Mouse (Mus musculus): ENCODE measurements around the gene Rack1. TPM values are rescaled to one million over a fixed set of nuclear protein-coding genes. Genes with fewer than 3 reads are reported as not detected.

The Rack1 gene
- total and polyA plus RNA-seq, 2 experiments from 2014 or later: 368 to 1,021 TPM

DNA sequence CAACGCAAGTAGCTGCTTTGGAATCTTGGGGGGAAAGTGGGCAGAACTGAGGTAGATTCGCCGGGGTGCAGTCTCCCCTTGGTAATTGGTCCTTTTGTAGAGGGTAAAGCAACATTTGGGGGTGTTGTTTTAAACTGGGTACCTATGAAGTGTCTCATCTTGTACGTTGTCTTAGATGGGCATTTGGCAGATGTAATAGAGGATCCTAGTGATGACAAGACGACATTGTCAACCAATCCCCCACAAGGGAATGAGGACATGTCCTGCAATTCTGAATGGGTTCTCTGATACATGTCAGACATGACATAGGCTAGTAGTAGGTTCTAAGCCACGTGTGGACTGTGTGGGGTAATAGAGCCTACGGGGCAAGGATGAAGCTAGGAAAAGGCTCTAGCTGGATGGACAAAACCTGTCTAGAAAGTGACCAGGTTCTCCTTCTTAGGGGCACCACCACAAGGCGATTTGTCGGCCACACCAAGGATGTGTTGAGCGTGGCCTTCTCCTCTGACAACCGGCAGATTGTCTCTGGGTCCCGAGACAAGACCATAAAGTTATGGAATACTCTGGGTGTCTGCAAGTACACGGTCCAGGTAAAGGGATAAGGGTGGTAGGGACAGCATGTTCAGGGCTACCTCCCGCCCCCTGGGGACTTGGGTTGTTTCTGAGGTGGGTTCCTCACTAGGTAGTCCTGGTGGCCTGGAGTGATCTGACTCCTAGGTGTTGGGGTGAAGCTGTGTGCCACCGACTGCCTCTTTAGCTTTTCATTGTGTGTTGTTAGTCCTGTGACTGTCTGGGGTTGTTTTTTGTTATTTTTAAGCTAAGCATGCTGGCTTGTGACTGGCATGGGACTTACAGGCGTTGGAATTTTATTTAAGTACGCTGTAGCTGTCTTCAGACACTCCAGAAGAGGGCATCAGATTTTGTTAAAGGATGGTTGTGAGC, 2.0 kb downstream of the Rack1 start:
- peak overlapping the region; percentile 56 for H3K4me3 ChIP-seq (ENCODE audit: low read depth, low read length)
- DNase-seq (no peak), ATAC-seq (no peak)
- H3K4me1 ChIP-seq (ENCODE audit: insufficient read depth): peaks cover 19% of the 10 kb centered on the region
- peaks cover 53% of the 10 kb centered on the region for H3K36me3 ChIP-seq (ENCODE audit: insufficient read depth)
- H3K27ac ChIP-seq (ENCODE audit: low read depth, low read length): no peak overlapping the region
- no peak for TF ChIP-seq CTCF (IDR thresholded peaks at IDR 0.05; ENCODE audit: low read depth)
- WGBS: 76% methylated on average over 17 of the region's 17 CpGs
- H3K9ac ChIP-seq: peak overlapping the region; percentile 69
- peak overlapping the region; percentile 67 for H3K4me2 ChIP-seq (ENCODE audit: low read depth)
- no peaks in the 10 kb centered on the region for H3K27me3 ChIP-seq (ENCODE audit: insufficient read depth, low read length)
- no peaks in the 10 kb centered on the region for H3K9me3 ChIP-seq (ENCODE audit: low read length)

DNA sequence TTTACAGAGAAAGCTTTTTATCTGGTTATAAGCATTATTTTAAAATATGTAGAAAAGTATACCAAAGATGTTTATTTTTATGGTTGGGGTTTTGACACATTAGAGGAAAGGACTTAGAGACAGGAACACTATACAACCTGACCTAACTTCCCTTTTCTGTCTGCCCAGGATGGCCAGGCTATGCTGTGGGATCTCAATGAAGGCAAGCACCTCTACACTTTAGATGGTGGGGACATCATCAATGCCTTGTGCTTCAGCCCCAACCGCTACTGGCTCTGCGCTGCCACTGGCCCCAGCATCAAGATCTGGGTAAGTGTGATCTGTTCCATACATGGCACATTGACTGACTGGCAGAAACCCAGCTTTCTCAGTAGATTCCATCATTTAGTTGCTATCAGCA, 3.9 kb downstream of the Rack1 start:
- DNase-seq: no peak
- H3K27me3 ChIP-seq (ENCODE audit: insufficient read depth, low read length): no peaks in the 10 kb centered on the region

DNA sequence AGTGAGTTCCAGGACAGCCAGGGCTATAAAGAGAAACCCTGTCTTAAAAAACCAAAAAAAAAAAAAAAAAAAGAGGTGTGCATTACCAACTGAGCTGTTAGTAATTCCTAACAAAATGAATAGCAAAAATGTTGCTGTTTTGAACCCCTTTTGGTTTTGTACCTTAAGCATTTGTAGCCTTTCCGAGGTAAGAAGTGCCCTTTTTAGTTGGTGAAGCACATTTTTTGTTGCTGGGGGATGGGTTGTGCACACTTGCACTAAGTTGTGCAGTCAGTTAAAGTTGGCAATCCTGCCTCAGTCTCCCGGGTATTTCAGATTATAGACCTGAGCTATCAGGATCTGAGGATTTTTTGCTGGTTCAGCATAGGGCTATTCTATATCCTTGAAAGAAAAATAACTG, 4.8 kb downstream of the Rack1 start:
- no peak for ATAC-seq
- Histone ChIP-seq H3K27me3 (ENCODE audit: insufficient read depth, low read length) (no peaks in the 10 kb centered on the region), H3K4me3 (ENCODE audit: low read depth, low read length) (no peak overlapping the region), H3K9ac (no peak overlapping the region), H3K4me1 (ENCODE audit: insufficient read depth) (peaks cover 7% of the 10 kb centered on the region; the same call in 1 of the 2 replicates), H3K9me3 (ENCODE audit: low read length) (no peaks in the 10 kb centered on the region), H3K36me3 (ENCODE audit: insufficient read depth) (peaks cover 77% of the 10 kb centered on the region), H3K4me2 (ENCODE audit: low read depth) (no peak overlapping the region), H3K27ac (ENCODE audit: low read depth, low read length) (no peak overlapping the region)
- DNase-seq: no peak
- TF ChIP-seq CTCF (IDR thresholded peaks at IDR 0.05; ENCODE audit: low read depth): no peak
- WGBS: 81% methylated on average over 2 of the region's 2 CpGs

More for the DNA sequence above, 3.9 kb downstream of the Rack1 start:
- Histone ChIP-seq H3K4me1 (ENCODE audit: insufficient read depth) (peaks cover 9% of the 10 kb centered on the region), H3K4me3 (ENCODE audit: low read depth, low read length) (no peak overlapping the region), H3K9me3 (ENCODE audit: low read length) (no peaks in the 10 kb centered on the region), H3K27ac (ENCODE audit: low read depth, low read length) (no peak overlapping the region), H3K9ac (no peak overlapping the region), H3K36me3 (ENCODE audit: insufficient read depth) (peaks cover 70% of the 10 kb centered on the region), H3K4me2 (ENCODE audit: low read depth) (no peak overlapping the region)
- ATAC-seq: no peak
- WGBS: 96% methylated on average over 2 of the region's 2 CpGs
- TF ChIP-seq CTCF (IDR thresholded peaks at IDR 0.05; ENCODE audit: low read depth): no peak

GRCm38 (mm10) chr11:48806856-48807562, 6.9 kb downstream of the Rack1 start:
- 55% methylated on average over 21 of the region's 21 CpGs for WGBS
- peak; percentile 44 for ATAC-seq
- H3K4me1 ChIP-seq (ENCODE audit: insufficient read depth): no peaks in the 10 kb centered on the region

DNA sequence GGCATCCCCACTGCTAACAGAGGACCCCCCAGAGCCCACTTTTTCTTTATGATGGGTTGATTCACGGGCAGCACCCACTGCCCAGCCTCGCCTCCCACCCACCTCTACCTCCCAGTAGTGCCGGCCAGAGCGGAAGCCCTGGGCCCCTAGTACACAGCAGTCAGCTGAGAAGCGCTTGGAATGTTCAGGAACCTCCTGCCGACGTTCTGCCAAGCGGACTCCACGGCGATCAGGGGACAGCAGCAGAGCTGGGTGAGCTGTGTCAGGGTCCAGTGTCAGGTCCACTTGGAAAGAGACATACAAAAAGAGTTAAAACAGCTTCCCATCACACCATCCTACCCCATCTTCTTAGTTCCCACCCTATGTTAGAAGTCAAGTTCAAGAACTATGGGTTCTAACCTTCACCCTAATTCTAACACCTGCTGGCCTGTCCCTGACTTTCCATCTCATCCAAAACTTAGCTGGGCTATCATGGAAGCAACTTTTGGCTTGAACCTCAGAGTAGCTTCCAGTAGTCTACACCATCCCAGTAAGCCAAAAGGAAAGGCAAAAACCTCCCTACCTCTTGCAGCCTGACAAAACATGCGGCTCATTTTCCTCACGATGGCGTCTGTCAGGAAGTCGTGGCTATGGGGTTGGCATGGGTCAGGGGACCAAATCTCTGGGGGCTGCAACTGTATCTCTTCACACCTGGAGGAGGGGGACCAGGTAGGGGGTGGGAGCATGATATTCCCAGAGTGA, 7.6 kb downstream of the Rack1 start:
- no peaks in the 10 kb centered on the region for H3K9me3 ChIP-seq (ENCODE audit: low read length)
- H3K36me3 ChIP-seq (ENCODE audit: insufficient read depth): peaks cover 94% of the 10 kb centered on the region
- H3K4me3 ChIP-seq (ENCODE audit: low read depth, low read length): no peak overlapping the region
- no peak overlapping the region for H3K4me2 ChIP-seq (ENCODE audit: low read depth)
- no peak for ATAC-seq
- TF ChIP-seq CTCF (IDR thresholded peaks at IDR 0.05; ENCODE audit: low read depth): no peak
- no peak overlapping the region for H3K9ac ChIP-seq
- H3K27me3 ChIP-seq (ENCODE audit: insufficient read depth, low read length): no peaks in the 10 kb centered on the region
- DNase-seq: no peak
- H3K27ac ChIP-seq (ENCODE audit: low read depth, low read length): no peak overlapping the region
- WGBS: 67% methylated on average over 14 of the region's 14 CpGs
- H3K4me1 ChIP-seq (ENCODE audit: insufficient read depth): no peaks in the 10 kb centered on the region

More at GRCm38 (mm10) chr11:48806856-48807562, 6.9 kb downstream of the Rack1 start:
- Histone ChIP-seq H3K4me2 (ENCODE audit: low read depth) (no peak overlapping the region), H3K4me3 (ENCODE audit: low read depth, low read length) (no peak overlapping the region), H3K36me3 (ENCODE audit: insufficient read depth) (peaks cover 92% of the 10 kb centered on the region), H3K9ac (no peak overlapping the region), H3K27me3 (ENCODE audit: insufficient read depth, low read length) (no peaks in the 10 kb centered on the region), H3K27ac (ENCODE audit: low read depth, low read length) (no peak overlapping the region), H3K9me3 (ENCODE audit: low read length) (no peaks in the 10 kb centered on the region)
- no peak for DNase-seq
- no peak for TF ChIP-seq CTCF (IDR thresholded peaks at IDR 0.05; ENCODE audit: low read depth)

DNA sequence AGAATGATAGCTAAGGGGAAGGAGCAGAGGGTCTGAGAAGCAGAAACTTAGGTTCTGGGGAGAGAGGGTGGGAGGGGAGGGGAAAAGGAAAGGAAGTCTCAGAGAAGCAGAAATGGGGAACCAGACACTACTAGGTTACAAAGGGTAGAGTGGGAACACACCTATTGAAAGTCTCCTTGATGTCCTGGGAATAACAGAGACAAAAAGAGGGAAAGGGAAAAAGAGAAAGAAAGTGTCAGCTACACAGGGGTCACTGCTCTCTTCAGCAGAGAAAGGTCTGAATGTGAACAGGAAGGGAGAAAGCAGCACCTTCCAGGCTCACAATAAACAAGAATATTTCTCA, 8.1 kb downstream of the Rack1 start:
- no peak for TF ChIP-seq CTCF (IDR thresholded peaks at IDR 0.05; ENCODE audit: low read depth)
- no peak overlapping the region for H3K4me2 ChIP-seq (ENCODE audit: low read depth)
- no peak overlapping the region for H3K27ac ChIP-seq (ENCODE audit: low read depth, low read length)
- no peaks in the 10 kb centered on the region for H3K9me3 ChIP-seq (ENCODE audit: low read length)
- peaks cover 93% of the 10 kb centered on the region for H3K36me3 ChIP-seq (ENCODE audit: insufficient read depth)
- H3K9ac ChIP-seq: no peak overlapping the region
- ATAC-seq: no peak
- no peaks in the 10 kb centered on the region for H3K4me1 ChIP-seq (ENCODE audit: insufficient read depth)
- H3K4me3 ChIP-seq (ENCODE audit: low read depth, low read length): no peak overlapping the region
- no peaks in the 10 kb centered on the region for H3K27me3 ChIP-seq (ENCODE audit: insufficient read depth, low read length)
- DNase-seq: no peak

Data from forebrain, postnatal 0 days (tissue).